In the genomic region with DNA sequence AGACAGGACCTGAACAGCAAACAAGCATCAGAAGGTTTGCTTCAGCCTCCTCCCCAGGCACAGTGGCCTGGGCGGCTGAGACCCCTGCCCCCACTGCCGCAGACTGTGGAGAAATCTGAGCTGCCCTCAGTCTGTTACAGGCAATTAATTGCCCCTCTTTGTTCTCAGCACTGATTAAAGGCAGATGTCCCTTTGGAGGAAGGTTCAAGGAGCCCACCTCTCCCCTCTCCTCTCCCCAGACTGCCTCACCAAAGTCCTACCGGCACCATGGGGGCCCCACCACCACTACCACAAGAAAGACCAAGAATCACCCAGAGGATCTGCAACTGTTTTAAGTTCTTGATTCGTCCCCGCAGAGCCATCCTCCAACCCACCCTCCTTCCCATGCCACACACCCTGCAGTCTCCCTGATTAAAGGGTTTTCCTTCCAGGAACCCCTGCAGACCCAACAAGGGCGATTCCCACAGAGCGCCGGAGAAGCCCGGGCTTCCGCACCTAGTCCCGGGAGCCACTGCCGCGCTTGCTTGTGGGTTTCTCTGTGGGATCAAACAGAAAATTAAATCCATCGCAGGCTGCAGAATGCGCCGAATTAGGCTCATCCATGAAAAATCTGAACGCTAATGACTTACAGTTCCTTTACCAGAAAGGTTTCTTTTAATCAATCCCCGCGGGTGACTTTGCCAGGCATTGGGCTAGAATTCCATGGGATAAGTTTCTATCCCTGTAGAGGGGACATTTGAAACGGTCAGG, we compare ENCODE assay signal across 12 mouse cellular contexts. TPM values are rescaled to one million over a fixed set of nuclear protein-coding genes. Genes with fewer than 3 reads are reported as not detected.
DNase-seq lines count a peak whose midpoint lies in the region; ATAC-seq and TF ChIP-seq lines count a peak whose summit lies in the region.
"Had no signal": no experiment of that assay in that cellular context is flagged by ENCODE, and none has a peak within 500 bp of the region (broad histone marks: within the 10 kb centered on the region; RNA-seq: fewer than 3 reads in every experiment).

No protein-coding gene starts in this region.

- H3K4me3 ChIP-seq in kidney, embryonic 14.5 days (ENCODE audit: low read length): peak overlapping the region; percentile 21; the same call in 1 of the 2 replicates
- H3K4me3 ChIP-seq in embryonic facial prominence, embryonic 13.5 days: peak overlapping the region; percentile 24
- no peak overlapping the region for H3K4me3 ChIP-seq in hindbrain, postnatal 0 days (ENCODE audit: low read length)
- H3K4me3 ChIP-seq: liver, embryonic 13.5 days had no signal

- H3K9ac ChIP-seq in kidney, embryonic 14.5 days (ENCODE audit: low read depth, low read length): peak overlapping the region; percentile 57; the same call in 1 of the 2 replicates
- H3K9ac ChIP-seq in embryonic facial prominence, embryonic 13.5 days: peak overlapping the region; percentile 60
- no peak overlapping the region for H3K9ac ChIP-seq in hindbrain, postnatal 0 days (replicated peaks; ENCODE audit: low read length)
- H3K9ac ChIP-seq: liver, embryonic 13.5 days had no signal

- H3K27ac ChIP-seq in kidney, embryonic 14.5 days (ENCODE audit: low read depth, low read length): peak overlapping the region; percentile 98
- H3K27ac ChIP-seq in embryonic facial prominence, embryonic 13.5 days: peak overlapping the region; percentile 95
- H3K27ac ChIP-seq in hindbrain, postnatal 0 days: no peak overlapping the region
- H3K27ac ChIP-seq: liver, embryonic 13.5 days had no signal

- DNase-seq in kidney, postnatal 10 days: no peak
- DNase-seq in hindbrain, postnatal 0 days (ENCODE audit: low spot score): no peak
- peak; percentile 63 for DNase-seq in neural tube, embryonic 10.5 days (ENCODE audit: extremely low spot score, low spot score)
- DNase-seq in cerebellum, postnatal 10 days: no peak
- no peak for DNase-seq in gastrocnemius, postnatal 4 days (ENCODE audit: low spot score in 2 of 2)
- DNase-seq in gastrocnemius, postnatal 10 days: no peak
- DNase-seq: cerebellum, adult 9-10 months; heart, postnatal 10 days; liver, embryonic 13.5 days had no signal

- H3K27me3 ChIP-seq in kidney, embryonic 14.5 days (ENCODE audit: control insufficient read depth, insufficient read depth, low read length): no peaks in the 10 kb centered on the region
- H3K27me3 ChIP-seq in embryonic facial prominence, embryonic 13.5 days: no peaks in the 10 kb centered on the region
- H3K27me3 ChIP-seq in hindbrain, postnatal 0 days (ENCODE audit: insufficient read depth, low read length): no peaks in the 10 kb centered on the region
- H3K27me3 ChIP-seq: liver, embryonic 13.5 days had no signal

- H3K9me3 ChIP-seq in kidney, embryonic 14.5 days (ENCODE audit: control insufficient read depth, low read length): no peaks in the 10 kb centered on the region
- H3K9me3 ChIP-seq in embryonic facial prominence, embryonic 13.5 days: peaks cover 12% of the 10 kb centered on the region; the same call in 1 of the 2 replicates
- H3K9me3 ChIP-seq in hindbrain, postnatal 0 days (ENCODE audit: low read length): no peaks in the 10 kb centered on the region
- H3K9me3 ChIP-seq: liver, embryonic 13.5 days had no signal

- TF ChIP-seq CTCF in hindbrain, postnatal 0 days (IDR thresholded peaks at IDR 0.05; ENCODE audit: low read depth): no peak

- H3K4me1 ChIP-seq in kidney, embryonic 14.5 days (ENCODE audit: control insufficient read depth, insufficient read depth, low read length): peaks cover 44% of the 10 kb centered on the region
- peaks cover 47% of the 10 kb centered on the region for H3K4me1 ChIP-seq in embryonic facial prominence, embryonic 13.5 days
- peaks cover 11% of the 10 kb centered on the region; the same call in 1 of the 2 replicates for H3K4me1 ChIP-seq in hindbrain, postnatal 0 days (ENCODE audit: insufficient read depth, low read length)

- peak overlapping the region; percentile 46 for H3K4me2 ChIP-seq in kidney, embryonic 14.5 days (replicated peaks; ENCODE audit: low read depth, low read length)
- H3K4me2 ChIP-seq in embryonic facial prominence, embryonic 13.5 days: peak overlapping the region; percentile 50
- H3K4me2 ChIP-seq in hindbrain, postnatal 0 days (ENCODE audit: low read depth, low read length): peak overlapping the region; percentile 35; the same call in 1 of the 2 replicates
- H3K4me2 ChIP-seq: liver, embryonic 13.5 days had no signal

- 4% methylated on average over 20 of the region's 20 CpGs for WGBS in kidney, embryonic 14.5 days
- WGBS in embryonic facial prominence, embryonic 13.5 days: 4% methylated on average over 20 of the region's 20 CpGs
- WGBS in hindbrain, postnatal 0 days: 21% methylated on average over 20 of the region's 20 CpGs

- no peaks in the 10 kb centered on the region for H3K36me3 ChIP-seq in kidney, embryonic 14.5 days (ENCODE audit: control insufficient read depth, insufficient read depth, low read length)
- H3K36me3 ChIP-seq in embryonic facial prominence, embryonic 13.5 days: peaks cover 30% of the 10 kb centered on the region
- H3K36me3 ChIP-seq in hindbrain, postnatal 0 days (ENCODE audit: insufficient read depth, low read length): no peaks in the 10 kb centered on the region
- H3K36me3 ChIP-seq: liver, embryonic 13.5 days had no signal

- ATAC-seq in kidney, embryonic 14.5 days (ENCODE audit: low FRiP score, low TSS enrichment): peak; percentile 73
- ATAC-seq in embryonic facial prominence, embryonic 13.5 days (ENCODE audit: insufficient number of reproducible peaks, insufficient read depth, low FRiP score, low TSS enrichment, low read depth): peak; percentile 68
- no peak for ATAC-seq in hindbrain, postnatal 0 days

RNA-seq across cellular contexts. Expression of gene Col26a1, which starts 21.6 kb away (rescaled TPM):
- polyA plus RNA-seq in kidney, embryonic 14.5 days (2014; fragmentation: Nextera tagmentation; extraction: Ambion mirVana): 37.5 and 44.0 TPM in 2 replicates
- 273 and 319 TPM in 2 replicates for polyA plus RNA-seq in embryonic facial prominence, embryonic 13.5 days (2015; fragmentation: Nextera tagmentation; extraction: Ambion mirVana)
- total RNA-seq in hindbrain, postnatal 0 days (2014; rRNA removed): 56.6 and 66.6 TPM in 2 replicates
- polyA plus RNA-seq in hindbrain, postnatal 0 days (2015; fragmentation: Nextera tagmentation; extraction: Ambion mirVana): 34.7 and 35.6 TPM in 2 replicates
- 10 to 100 TPM; 51.4 to 54.9 TPM for total RNA-seq in gastrocnemius, postnatal 4 days (2021)
- 10 to 100 TPM; 24.4 to 28.0 TPM for total RNA-seq in gastrocnemius, postnatal 10 days (2021)
- total RNA-seq: neutrophil, adult 5-6 weeks had no signal

RNA-seq across cellular contexts. Expression of gene Ift22, which starts 46.6 kb away (rescaled TPM):
- 85.0 and 86.7 TPM in 2 replicates for polyA plus RNA-seq in kidney, embryonic 14.5 days (2014; fragmentation: Nextera tagmentation; extraction: Ambion mirVana)
- 67.4 and 70.2 TPM in 2 replicates for polyA plus RNA-seq in embryonic facial prominence, embryonic 13.5 days (2015; fragmentation: Nextera tagmentation; extraction: Ambion mirVana)
- total RNA-seq in hindbrain, postnatal 0 days (2014; rRNA removed): 18.4 and 20.1 TPM in 2 replicates
- 119 and 123 TPM in 2 replicates for polyA plus RNA-seq in hindbrain, postnatal 0 days (2015; fragmentation: Nextera tagmentation; extraction: Ambion mirVana)
- total RNA-seq in gastrocnemius, postnatal 4 days (2021): 10 to 100 TPM; 11.7 to 13.8 TPM
- total RNA-seq in gastrocnemius, postnatal 10 days (2021): 1 to 10 TPM; 7.3 to 8.3 TPM
